Mouse (Mus musculus): ENCODE results near the gene Akr1c18.
A peak's percentile ranks its signal among the peaks of the same experiment; 100 is the strongest.
"Not testable (repeated sequence)": the region's sequence is repeated elsewhere in the genome, so short reads cannot be mapped to it uniquely, and the experiment has no call there.

The Akr1c18 gene

GRCm38 (mm10) chr13:4150518-4150917, at the start of gene Akr1c18:
Gene Akr1c18 (minus strand): TSS chr13:4150654.
- DNase-seq (ENCODE audit: low read depth in 2 of 2, low spot score in 2 of 2) = no peak

- DNase-seq (ENCODE audit: low read depth in 2 of 2, low spot score in 2 of 2) = no peak
Observed at GRCm38 (mm10) chr13:4192511-4192910, 42.1 kb upstream of the Akr1c18 start.

- peak in 1 of 2 experiments; percentile 8 for DNase-seq (ENCODE audit: low read depth in 2 of 2, low spot score in 2 of 2)
Observed at GRCm38 (mm10) chr13:4190904-4191303, 40.5 kb upstream of the Akr1c18 start, which contains the start of gene Akr1c13. Gene Akr1c13 (plus strand): TSS chr13:4191150.

DNA sequence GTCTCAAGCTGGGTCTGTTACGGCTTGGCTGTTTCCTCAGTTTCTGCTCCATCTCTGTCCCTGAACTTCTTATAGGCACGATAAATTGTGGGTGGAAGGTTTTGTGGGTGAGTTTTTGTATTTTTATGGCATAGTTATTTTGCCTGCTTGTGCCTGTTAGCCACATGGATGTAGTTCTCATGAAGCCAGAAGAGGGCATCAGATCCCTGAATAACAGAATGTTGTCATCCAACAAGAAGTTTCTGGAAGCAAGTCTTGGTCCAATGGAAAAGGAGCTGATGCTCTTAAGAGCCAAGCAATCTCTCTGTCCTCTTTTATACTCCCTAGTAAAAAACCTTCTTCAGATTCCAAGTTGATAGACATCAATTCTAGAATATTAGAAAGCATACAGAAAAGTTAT, 37.7 kb upstream of the Akr1c18 start:
- no peak for DNase-seq (ENCODE audit: low read depth in 2 of 2, low spot score in 2 of 2)

- not testable (repeated sequence) for DNase-seq (ENCODE audit: low read depth in 2 of 2, low spot score in 2 of 2)
Observed at GRCm38 (mm10) chr13:4186641-4187411, 36.4 kb upstream of the Akr1c18 start.

- DNase-seq (ENCODE audit: low read depth in 2 of 2, low spot score in 2 of 2) = no peak
Observed at GRCm38 (mm10) chr13:4183116-4183515, 32.7 kb upstream of the Akr1c18 start.

DNA sequence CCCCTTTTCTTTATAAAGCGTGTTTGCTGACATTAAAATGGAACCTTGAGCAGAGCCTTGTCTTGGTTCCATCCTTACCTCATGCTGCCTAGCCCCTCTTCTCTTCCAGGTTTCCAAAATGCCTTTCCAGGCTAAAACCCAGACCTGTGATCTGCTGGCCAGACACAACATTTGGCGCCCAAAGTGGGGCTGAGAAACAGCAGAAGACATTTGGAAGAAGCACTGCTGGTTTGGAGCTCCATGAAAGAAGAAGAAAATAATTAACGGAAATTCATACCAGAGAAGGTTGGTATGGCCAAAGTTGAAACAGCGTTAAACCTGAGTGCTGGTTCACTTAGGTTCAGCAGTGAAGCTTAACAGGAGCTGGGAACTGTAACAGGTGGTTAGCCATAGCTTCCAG, 30.9 kb upstream of the Akr1c18 start:
- not testable (repeated sequence) for DNase-seq (ENCODE audit: low read depth in 2 of 2, low spot score in 2 of 2)

GRCm38 (mm10) chr13:4172978-4173377, 22.5 kb upstream of the Akr1c18 start:
- no peak for DNase-seq (ENCODE audit: low read depth in 2 of 2, low spot score in 2 of 2)

- DNase-seq (ENCODE audit: low read depth in 2 of 2, low spot score in 2 of 2) = no peak
Observed at GRCm38 (mm10) chr13:4168006-4168405, 17.6 kb upstream of the Akr1c18 start.

DNA sequence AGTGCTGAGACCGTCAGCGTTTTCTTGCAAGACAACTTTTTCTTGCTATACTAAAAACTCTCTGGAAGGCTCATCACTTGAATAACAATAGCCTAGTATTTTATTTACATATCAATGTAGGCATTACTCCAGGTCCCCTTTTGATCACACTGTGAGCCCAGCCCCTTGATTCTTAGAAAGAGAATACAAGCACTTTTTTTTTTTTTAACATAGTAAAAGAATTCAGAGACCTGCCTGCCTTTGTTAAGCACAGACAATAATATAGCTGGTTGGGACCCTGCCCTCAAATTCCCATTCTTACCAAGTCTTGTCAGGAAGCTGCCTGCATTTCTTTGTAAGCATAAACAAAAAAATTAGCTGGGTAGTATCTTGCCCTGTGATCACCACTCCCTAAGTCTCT, 4.8 kb upstream of the Akr1c18 start:
- no peak for DNase-seq (ENCODE audit: low read depth in 2 of 2, low spot score in 2 of 2)

- DNase-seq (ENCODE audit: low read depth in 2 of 2, low spot score in 2 of 2) = no peak
Observed at GRCm38 (mm10) chr13:4153593-4153992, 3.1 kb upstream of the Akr1c18 start.

- no peak for DNase-seq (ENCODE audit: low read depth in 2 of 2, low spot score in 2 of 2)
Observed at GRCm38 (mm10) chr13:4152908-4153307, 2.5 kb upstream of the Akr1c18 start.

GRCm38 (mm10) chr13:4144261-4144660, 6.2 kb downstream of the Akr1c18 start:
- no peak for DNase-seq (ENCODE audit: low read depth in 2 of 2, low spot score in 2 of 2)

- DNase-seq (ENCODE audit: low read depth in 2 of 2, low spot score in 2 of 2) = no peak
Observed at GRCm38 (mm10) chr13:4133070-4133469, 17.4 kb downstream of the Akr1c18 start.

DNA sequence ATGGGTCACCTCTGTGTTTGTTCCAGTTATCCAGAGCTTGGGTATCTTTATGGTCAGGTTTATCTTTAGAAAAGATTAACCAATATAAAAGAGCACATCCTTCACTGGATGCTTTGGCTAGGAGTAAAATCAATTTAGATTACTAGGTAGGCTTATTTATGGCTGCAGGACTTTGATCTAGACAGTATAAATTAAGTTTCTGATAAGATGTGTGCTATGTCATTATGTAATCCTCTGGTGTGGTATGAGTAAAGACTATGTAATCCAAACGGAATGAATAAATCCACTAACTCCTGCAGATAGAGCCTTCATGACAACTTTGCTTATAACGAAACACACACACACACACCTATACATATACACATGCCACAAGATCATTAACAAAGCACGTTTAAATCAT, 18.7 kb downstream of the Akr1c18 start:
- no peak for DNase-seq (ENCODE audit: low read depth in 2 of 2, low spot score in 2 of 2)

DNA sequence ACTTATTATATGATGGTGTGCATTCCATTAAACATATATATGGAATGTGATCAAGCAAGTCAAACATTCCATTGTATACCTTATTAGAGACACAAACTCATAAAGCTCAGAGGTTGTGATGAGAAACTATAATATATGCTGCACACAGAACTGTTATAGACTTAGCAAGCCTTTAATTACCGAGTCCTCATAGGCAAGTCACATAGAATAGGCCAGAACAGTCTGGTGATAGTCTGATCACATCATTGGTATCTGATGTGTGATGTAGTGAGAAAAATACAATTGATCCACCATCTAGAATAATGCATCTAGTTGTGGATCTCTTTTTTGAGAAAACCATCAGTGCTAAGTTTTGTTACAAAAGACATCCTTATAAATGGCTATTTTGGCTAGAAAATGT, 19.1 kb downstream of the Akr1c18 start:
- no peak for DNase-seq (ENCODE audit: low read depth in 2 of 2, low spot score in 2 of 2)

DNA sequence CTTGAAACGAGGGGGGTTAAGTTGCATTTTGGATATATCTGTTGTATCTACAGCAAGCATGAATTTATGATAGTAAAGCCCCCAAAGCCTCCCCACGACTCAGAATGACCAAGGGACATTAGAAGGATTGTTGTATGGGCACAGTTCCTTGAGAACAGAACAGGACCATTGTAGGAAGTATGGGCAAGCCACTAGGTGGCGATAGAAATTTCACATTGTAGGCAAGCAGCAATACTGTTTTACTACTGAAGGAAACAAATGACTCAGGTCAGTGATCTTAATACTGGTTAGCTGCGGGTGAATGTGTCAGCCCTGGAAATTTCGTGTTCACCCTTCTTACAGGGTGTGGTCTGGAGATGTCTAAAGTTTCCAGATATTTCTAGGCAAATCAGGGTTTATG, 21.4 kb downstream of the Akr1c18 start:
- no peak for DNase-seq (ENCODE audit: low read depth in 2 of 2, low spot score in 2 of 2)

- not testable (repeated sequence) for DNase-seq (ENCODE audit: low read depth in 2 of 2, low spot score in 2 of 2)
Observed at GRCm38 (mm10) chr13:4125846-4126245, 24.6 kb downstream of the Akr1c18 start.

DNA sequence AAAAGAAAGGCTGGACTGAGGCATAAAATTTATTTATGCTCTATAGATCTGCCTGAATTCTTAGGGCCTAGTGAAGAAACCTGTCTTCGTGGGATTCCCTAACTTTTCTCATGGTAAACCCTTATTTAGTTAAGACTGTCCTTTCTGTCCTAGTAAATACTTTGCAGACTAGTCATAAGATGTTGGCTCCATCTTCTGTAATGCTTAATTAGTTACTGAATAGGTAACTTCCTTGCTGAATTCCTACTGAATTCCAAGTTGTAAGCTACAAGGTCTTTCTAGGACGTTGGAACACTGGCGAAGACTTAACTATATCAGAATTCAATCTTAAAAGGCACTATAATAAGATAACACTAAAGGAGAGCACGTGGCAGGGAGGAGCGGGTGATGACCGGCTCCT, 26.0 kb downstream of the Akr1c18 start:
- not testable (repeated sequence) for DNase-seq (ENCODE audit: low read depth in 2 of 2, low spot score in 2 of 2)

DNA sequence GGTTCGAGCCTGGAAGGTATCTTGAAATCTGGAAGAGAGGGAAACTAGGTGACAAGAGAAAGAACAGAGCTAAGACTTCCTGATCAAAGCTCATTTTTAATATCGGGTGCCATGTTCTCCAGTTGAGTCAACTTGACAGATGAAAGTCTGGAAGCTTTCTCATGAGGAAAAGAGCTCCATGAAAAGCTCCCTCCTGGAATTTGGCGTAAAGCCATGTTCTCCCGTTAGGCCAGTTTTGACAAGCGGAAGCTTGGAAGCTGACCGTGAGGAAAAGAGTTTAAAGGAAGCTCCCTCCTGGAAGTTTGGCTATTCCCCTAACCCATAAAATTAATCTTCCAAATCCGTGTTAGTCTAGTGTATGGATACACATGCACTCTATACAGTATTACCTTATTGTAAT, 27.3 kb downstream of the Akr1c18 start:
- DNase-seq (ENCODE audit: low read depth in 2 of 2, low spot score in 2 of 2) = no peak

- no peak for DNase-seq (ENCODE audit: low read depth in 2 of 2, low spot score in 2 of 2)
Observed at GRCm38 (mm10) chr13:4119181-4119904, 31.1 kb downstream of the Akr1c18 start.

All from CD8-positive naive resting alpha-beta T cell, adult 2 months (primary cell).